In genomic region chr12:47243623-47244514, GRCm38 (mm10) we compare ENCODE assay signal across 24 mouse cellular contexts.
DNase-seq lines count a peak whose midpoint lies in the region; ATAC-seq and TF ChIP-seq lines count a peak whose summit lies in the region.
"Had no signal": no experiment of that assay in that cellular context is flagged by ENCODE, and none has a peak within 500 bp of the region (broad histone marks: within the 10 kb centered on the region; RNA-seq: fewer than 3 reads in every experiment).

No protein-coding gene starts in this region.

- H3K36me3 ChIP-seq in heart, embryonic 12.5 days, result no peaks in the 10 kb centered on the region
- H3K36me3 ChIP-seq in midbrain, embryonic 11.5 days (ENCODE audit: control insufficient read depth, insufficient read depth, low read length), result no peaks in the 10 kb centered on the region
- H3K36me3 ChIP-seq: embryonic facial prominence, embryonic 12.5 days; G1E; heart, embryonic 13.5 days; hindbrain, embryonic 13.5 days had no signal

- WGBS in heart, embryonic 12.5 days, result 53% methylated on average over 3 of the region's 3 CpGs
- WGBS in midbrain, embryonic 11.5 days, result 83% methylated on average over 3 of the region's 3 CpGs

- no peak overlapping the region for H3K27ac ChIP-seq in heart, embryonic 12.5 days (ENCODE audit: poor library complexity, severe bottlenecking)
- no peak overlapping the region for H3K27ac ChIP-seq in gastrocnemius, adult 2 months
- H3K27ac ChIP-seq in midbrain, embryonic 11.5 days (ENCODE audit: low read depth, low read length), result no peak overlapping the region
- H3K27ac ChIP-seq: embryonic facial prominence, embryonic 12.5 days; forebrain, embryonic 13.5 days; heart, adult 2 months; heart, embryonic 13.5 days; hindbrain, embryonic 13.5 days; hindbrain, postnatal 0 days had no signal

- H3K9ac ChIP-seq in heart, embryonic 12.5 days, result no peak overlapping the region
- no peak overlapping the region for H3K9ac ChIP-seq in midbrain, embryonic 11.5 days (ENCODE audit: low read length)
- H3K9ac ChIP-seq: embryonic facial prominence, embryonic 12.5 days; forebrain, embryonic 13.5 days; forebrain, postnatal 0 days; heart, embryonic 13.5 days; hindbrain, embryonic 13.5 days had no signal

- ATAC-seq in heart, embryonic 12.5 days (ENCODE audit: insufficient number of reproducible peaks, low FRiP score), result no peak
- ATAC-seq in midbrain, embryonic 11.5 days (ENCODE audit: low FRiP score), result no peak
- ATAC-seq: CD4-positive, CD25-positive, alpha-beta regulatory T cell, adult 4 months; forebrain, embryonic 13.5 days; forebrain, postnatal 0 days; hindbrain, postnatal 0 days had no signal

- peak; percentile 0 for DNase-seq in heart, postnatal 10 days
- DNase-seq in gastrocnemius, adult 2 months, result peak; percentile 38
- peak; percentile 28 for DNase-seq in gonadal fat pad, adult 2 months (ENCODE audit: low read depth)
- DNase-seq in lung, postnatal 25 days (ENCODE audit: low spot score), result no peak
- DNase-seq in frontal cortex, adult 2 months (ENCODE audit: extremely low spot score in 1 of 2, low spot score in 1 of 2), result no peak
- no peak for DNase-seq in midbrain, embryonic 11.5 days (ENCODE audit: low spot score, missing footprints)
- DNase-seq: adrenal gland, postnatal 10 days; B cell, adult 2 months; cerebellum, adult 11 months; cerebellum, adult 8-10 months; cerebellum, postnatal 14 days; embryo, embryonic 11 days; forebrain, postnatal 0 days; heart, adult 2 months; heart, postnatal 4 days; kidney, adult 11 months had no signal

- intact Hi-C loops in heart, postnatal 10 days (cut with DNase I), result no loop called here
- intact Hi-C loops in gastrocnemius, adult 2 months (cut with DNase I), result no loop called here

- no peaks in the 10 kb centered on the region for H3K27me3 ChIP-seq in heart, embryonic 12.5 days (replicated peaks)
- no peaks in the 10 kb centered on the region for H3K27me3 ChIP-seq in midbrain, embryonic 11.5 days (ENCODE audit: control insufficient read depth, insufficient read depth, low read length)
- H3K27me3 ChIP-seq: embryonic facial prominence, embryonic 12.5 days; forebrain, embryonic 13.5 days; heart, embryonic 13.5 days; hindbrain, embryonic 13.5 days had no signal

- no peak for TF ChIP-seq CTCF in gastrocnemius, adult 2 months (IDR thresholded peaks at IDR 0.05)

- H3K4me1 ChIP-seq in heart, embryonic 12.5 days (replicated peaks), result no peaks in the 10 kb centered on the region
- no peaks in the 10 kb centered on the region for H3K4me1 ChIP-seq in midbrain, embryonic 11.5 days (ENCODE audit: control insufficient read depth, insufficient read depth, low read length)
- H3K4me1 ChIP-seq: embryonic facial prominence, embryonic 12.5 days; forebrain, embryonic 13.5 days; heart, embryonic 13.5 days; hindbrain, embryonic 13.5 days had no signal

- no peaks in the 10 kb centered on the region for H3K9me3 ChIP-seq in heart, embryonic 12.5 days (replicated peaks)
- H3K9me3 ChIP-seq in midbrain, embryonic 11.5 days (ENCODE audit: control insufficient read depth, low read length), result no peaks in the 10 kb centered on the region
- H3K9me3 ChIP-seq: embryonic facial prominence, embryonic 12.5 days; forebrain, embryonic 13.5 days; G1E; heart, embryonic 13.5 days; hindbrain, embryonic 13.5 days had no signal

- no peak overlapping the region for H3K4me2 ChIP-seq in heart, embryonic 12.5 days
- H3K4me2 ChIP-seq in midbrain, embryonic 11.5 days, result no peak overlapping the region
- H3K4me2 ChIP-seq: embryonic facial prominence, embryonic 12.5 days; forebrain, embryonic 13.5 days; heart, embryonic 13.5 days; hindbrain, embryonic 13.5 days had no signal

- H3K4me3 ChIP-seq in heart, embryonic 12.5 days, result no peak overlapping the region
- H3K4me3 ChIP-seq in gastrocnemius, adult 2 months, result no peak overlapping the region
- H3K4me3 ChIP-seq in midbrain, embryonic 11.5 days (ENCODE audit: low read depth, low read length), result no peak overlapping the region
- H3K4me3 ChIP-seq: embryonic facial prominence, embryonic 12.5 days; forebrain, embryonic 13.5 days; heart, adult 2 months; heart, embryonic 13.5 days; hindbrain, embryonic 13.5 days had no signal

Comparison
In these comparisons a context has a peak if more than half of its experiments do, and no peak if none do; other contexts are left out.
1. DNase-seq: peak in heart, postnatal 10 days (2 of 2), gastrocnemius, adult 2 months (single experiment) and gonadal fat pad, adult 2 months (single experiment); none in lung, postnatal 25 days (single experiment), frontal cortex, adult 2 months (0 of 2) and midbrain, embryonic 11.5 days (single experiment).